Mouse (Mus musculus): ENCODE data around the gene 2810459M11Rik.
A peak's percentile ranks its signal among the peaks of the same experiment; 100 is the strongest.

Gene 2810459M11Rik

GRCm38 (mm10) chr1:86053198-86053921 is 7.7 kb downstream of the 2810459M11Rik start:
- peak; percentile 49 for DNase-seq

- DNase-seq, result no peak
These were observed 9.3 kb downstream of the 2810459M11Rik start for GRCm38 (mm10) chr1:86054943-86055342.

DNA sequence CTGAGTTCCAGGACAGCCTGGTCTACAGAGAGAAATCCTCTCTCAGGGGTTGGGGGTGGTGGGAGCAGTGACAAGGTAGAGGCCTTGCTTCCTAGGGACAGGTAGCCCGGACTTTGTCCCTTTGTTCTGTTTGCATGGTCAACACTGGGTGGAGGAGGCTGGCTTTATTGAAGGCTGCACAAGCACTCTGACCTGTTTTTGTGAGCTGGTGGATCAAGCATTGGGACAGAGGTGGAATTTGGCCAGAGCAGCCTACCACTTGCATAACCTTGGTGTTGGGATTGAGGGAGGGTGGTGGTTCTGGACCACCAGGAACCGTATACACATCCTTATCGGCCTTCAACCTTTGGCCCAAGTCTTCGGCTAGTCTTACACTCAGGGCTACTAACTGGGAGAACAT is 10.6 kb downstream of the 2810459M11Rik start:
- no peak for DNase-seq

DNA sequence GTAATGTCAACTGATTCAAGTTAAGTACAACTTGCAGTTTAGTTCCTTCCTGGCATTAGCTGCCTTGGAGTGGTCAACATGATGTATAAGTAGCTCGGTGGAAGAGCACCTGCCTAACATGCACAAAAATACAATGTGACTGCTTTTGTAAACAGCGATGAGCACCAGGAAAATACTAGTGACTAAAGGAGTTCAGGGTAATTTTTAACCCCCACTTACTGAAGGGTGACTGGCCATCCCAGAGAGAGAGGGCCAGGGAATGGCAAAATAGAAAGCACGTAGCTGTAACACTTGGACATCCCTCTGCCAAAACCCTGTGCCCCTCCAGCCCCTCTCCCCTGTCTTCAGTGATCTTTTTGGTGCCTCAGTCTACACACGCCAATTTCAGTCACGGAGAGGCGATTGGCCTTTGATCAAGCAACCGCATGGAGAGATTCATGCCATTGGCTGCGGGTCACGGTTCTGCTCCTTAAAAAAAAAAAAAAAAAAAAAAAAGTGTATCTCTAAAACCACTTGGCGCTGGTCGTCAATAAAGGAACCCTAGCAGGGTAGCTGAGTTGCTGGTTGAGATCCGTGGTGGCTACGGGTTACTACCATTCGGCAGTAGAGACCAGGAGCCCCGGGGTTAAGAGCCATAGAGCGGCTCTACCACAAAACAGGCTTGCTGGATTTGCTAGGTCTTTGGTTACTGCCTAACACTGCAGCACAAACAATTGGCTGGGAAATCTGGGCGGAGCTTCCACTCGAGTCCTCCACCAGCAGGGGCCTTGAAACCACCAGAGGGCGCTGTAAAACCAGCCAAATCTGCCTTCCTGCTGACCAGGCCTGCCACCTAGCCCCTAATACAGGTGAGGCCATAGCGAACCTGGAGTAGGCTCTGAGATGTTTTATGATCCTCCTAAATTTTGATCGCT is 13.4 kb downstream of the 2810459M11Rik start:
- peak; percentile 99 for DNase-seq

DNA sequence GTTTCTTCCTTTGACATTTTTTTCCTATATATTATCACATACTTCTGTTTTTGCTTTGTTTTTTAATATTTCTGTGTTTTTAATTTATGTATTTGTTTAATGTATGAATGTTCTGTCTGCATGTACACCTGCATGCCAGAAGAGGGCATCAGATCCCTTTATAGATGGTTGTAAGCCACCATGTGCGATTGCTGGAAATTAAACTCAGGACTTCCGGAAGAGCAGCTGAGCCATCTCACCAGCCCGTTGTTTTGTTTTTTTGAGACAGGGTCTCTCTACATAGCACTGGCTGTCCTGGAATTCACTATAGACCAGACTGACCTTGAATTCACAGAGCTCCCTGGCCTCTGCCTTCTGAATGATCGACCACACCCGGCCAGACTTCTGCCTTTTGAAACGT is 16.9 kb downstream of the 2810459M11Rik start:
- no peak for DNase-seq

- peak; percentile 94 for DNase-seq
These were observed 18.8 kb downstream of the 2810459M11Rik start, which contains the start of gene Psmd1 for GRCm38 (mm10) chr1:86064271-86064991. Gene Psmd1, plus strand, starts transcription at chr1:86064387.

DNA sequence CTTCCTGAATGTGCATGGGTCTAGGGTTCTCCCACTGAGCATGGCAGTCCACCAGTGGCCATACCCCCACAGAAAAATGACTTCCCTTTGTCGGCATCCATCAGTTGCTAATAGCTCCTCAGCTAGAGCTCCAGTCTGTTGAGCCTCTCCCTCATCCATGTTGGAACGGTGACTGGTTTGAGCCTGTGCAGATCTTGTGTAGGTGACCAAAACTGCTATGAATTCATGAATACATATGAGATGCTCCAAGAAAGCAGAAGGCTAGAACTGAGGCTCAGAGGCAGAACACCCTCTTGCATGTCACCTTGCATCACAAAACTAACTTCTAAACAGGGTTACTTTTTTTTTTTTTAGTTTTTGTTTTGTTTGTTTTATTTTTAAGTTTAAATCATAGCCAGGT is 30.9 kb downstream of the 2810459M11Rik start:
- DNase-seq, result no peak

DNA sequence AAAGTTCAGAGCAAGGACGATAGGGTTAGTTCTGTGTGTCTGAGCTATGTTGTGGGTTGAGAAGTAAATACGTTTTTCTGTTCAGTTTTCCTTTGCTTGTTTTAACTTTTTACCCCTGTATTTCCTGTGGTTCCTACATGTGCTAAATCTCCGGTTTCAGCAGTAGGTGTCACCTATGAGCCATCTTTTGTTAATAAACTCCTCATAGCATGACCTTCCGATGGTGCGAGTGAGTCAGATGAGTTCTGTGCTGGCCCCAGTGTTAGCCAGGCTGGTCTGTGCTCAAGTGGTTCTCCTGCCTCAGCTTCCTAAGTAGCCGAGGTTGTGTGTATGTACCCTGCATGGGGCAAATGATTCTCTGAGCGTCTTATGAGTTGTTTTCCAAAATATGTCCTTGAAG is 48.8 kb downstream of the 2810459M11Rik start:
- DNase-seq, result no peak

GRCm38 (mm10) chr1:86105054-86105453 is 59.4 kb downstream of the 2810459M11Rik start:
- DNase-seq, result no peak

All from kidney, adult 9 months (tissue).